Mouse (Mus musculus): Measurements from ENCODE around the gene Zbtb8a.

Zbtb8a gene

GRCm38 (mm10) chr4:129335216-129336074, 42.5 kb downstream of the Zbtb8a start, which contains the start of the genes Rbbp4 and Zbtb8os:
Gene Rbbp4, minus strand, starts transcription at chr4:129335370.
Gene Zbtb8os, plus strand, starts transcription at chr4:129335695.
- DNase-seq (ENCODE audit: low read depth, low spot score): peak; percentile 100

- DNase-seq (ENCODE audit: low read depth, low spot score): no peak
Observed at GRCm38 (mm10) chr4:129334677-129335215, 43.2 kb downstream of the Zbtb8a start.

- DNase-seq (ENCODE audit: low read depth, low spot score): no peak
Observed at GRCm38 (mm10) chr4:129332846-129333245, 45.1 kb downstream of the Zbtb8a start.

GRCm38 (mm10) chr4:129326191-129326590, 51.7 kb downstream of the Zbtb8a start:
- DNase-seq (ENCODE audit: low read depth, low spot score): no peak

GRCm38 (mm10) chr4:129324756-129325155, 53.2 kb downstream of the Zbtb8a start:
- no peak for DNase-seq (ENCODE audit: low read depth, low spot score)

- no peak for DNase-seq (ENCODE audit: low read depth, low spot score)
Observed at GRCm38 (mm10) chr4:129323491-129323890, 54.4 kb downstream of the Zbtb8a start.

GRCm38 (mm10) chr4:129322042-129322441, 55.9 kb downstream of the Zbtb8a start:
- no peak for DNase-seq (ENCODE audit: low read depth, low spot score)

GRCm38 (mm10) chr4:129320876-129321275, 57.0 kb downstream of the Zbtb8a start:
- DNase-seq (ENCODE audit: low read depth, low spot score): no peak

- DNase-seq (ENCODE audit: low read depth, low spot score): no peak
Observed at GRCm38 (mm10) chr4:129313886-129314285, 64.0 kb downstream of the Zbtb8a start.

GRCm38 (mm10) chr4:129307936-129308335, 70.0 kb downstream of the Zbtb8a start:
- no peak for DNase-seq (ENCODE audit: low read depth, low spot score)

GRCm38 (mm10) chr4:129304306-129304705, 73.6 kb downstream of the Zbtb8a start:
- DNase-seq (ENCODE audit: low read depth, low spot score): no peak

GRCm38 (mm10) chr4:129303816-129304215, 74.1 kb downstream of the Zbtb8a start:
- no peak for DNase-seq (ENCODE audit: low read depth, low spot score)
